Mouse (Mus musculus) heart, postnatal 14 days (tissue): ENCODE results near the gene Elf2. TPM values are rescaled to one million over a fixed set of nuclear protein-coding genes. Genes with fewer than 3 reads are reported as not detected.
"Not testable (repeated sequence)": the region's sequence is repeated elsewhere in the genome, so short reads cannot be mapped to it uniquely, and the experiment has no call there.

Source experiments
- DNase-seq, 2 experiments: peaks; one replicate each; pipeline ENCODE4 v3.0.0; 2021 to 2022
- intact Hi-C: fragments of 180-260 bp; cut with DNase I; formaldehyde crosslinking; loops from one replicate; pipeline ENCODE4 v1.15.1; 2025
- total RNA-seq, 2 experiments: library from RNA; stranded (reverse); gene quantifications; 2 replicates each; pipeline ENCODE4 v1.2.3; 2021

Gene Elf2
- total RNA-seq, 2 experiments from 2014 or later: 72.0 to 72.9 TPM

DNA sequence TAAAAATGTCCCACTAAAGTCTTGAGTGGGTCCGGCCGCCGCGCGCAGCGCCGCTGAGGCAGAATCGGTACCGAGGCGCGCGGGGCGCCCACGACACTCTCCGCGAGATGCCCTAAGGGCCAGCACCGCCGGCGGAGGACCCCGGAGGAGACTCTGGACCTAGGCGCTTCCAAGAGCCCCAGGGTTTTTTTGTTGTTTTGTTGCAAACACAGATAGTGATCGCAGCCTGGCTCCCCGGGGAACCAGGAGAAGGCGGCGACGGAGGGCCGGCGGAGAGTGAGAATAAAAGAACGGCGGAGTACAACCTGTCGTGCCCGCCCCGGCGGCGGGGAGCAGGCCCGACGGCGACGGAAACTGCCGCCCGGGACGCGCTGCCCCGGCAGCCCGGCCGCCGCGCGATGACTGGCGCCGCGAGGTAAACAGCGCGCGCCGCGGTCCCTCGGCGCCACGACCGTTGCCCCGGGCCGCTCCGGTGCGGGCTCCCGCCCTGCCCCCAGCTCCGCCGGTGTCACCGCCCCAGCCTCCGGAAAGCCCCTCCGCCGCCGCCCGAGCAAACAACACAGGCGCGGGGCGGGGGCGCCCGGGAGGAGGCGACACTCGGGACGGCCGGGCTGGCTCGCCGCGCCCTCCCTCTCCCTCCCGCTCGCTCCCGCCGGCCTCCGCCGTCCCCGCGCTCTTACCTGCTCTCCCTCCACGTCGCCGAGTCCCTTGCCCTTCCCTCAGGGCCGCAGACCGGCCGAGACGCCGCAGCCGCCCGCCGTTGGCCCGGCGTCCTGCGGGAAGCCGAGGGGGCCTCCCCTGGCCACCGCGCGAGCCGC, 520 bp downstream of the Elf2 start:
- intact Hi-C loops: no loop called here
- peak; percentile 62 to 71 for DNase-seq

DNA sequence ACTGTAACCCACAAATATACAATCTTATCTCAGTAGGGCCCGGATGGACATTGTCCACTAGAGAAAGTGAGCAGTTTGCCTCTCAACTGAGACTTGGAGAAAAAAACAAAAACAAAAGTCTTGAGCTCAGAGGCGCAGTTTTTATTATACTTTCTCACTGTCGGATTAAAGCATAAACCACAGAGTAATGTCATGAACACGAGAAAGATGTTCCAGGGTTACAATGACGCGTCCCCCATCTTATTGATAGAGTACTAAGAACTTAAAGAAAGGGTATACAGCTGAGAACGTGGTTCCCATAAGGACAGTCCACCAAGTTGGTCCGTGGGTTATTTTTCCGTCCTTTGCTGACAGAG, 1.1 kb downstream of the Elf2 start:
- no peak for DNase-seq
- intact Hi-C loops: no loop called here

- intact Hi-C loops: no loop called here
- DNase-seq: no peak
Measured at GRCm38 (mm10) chr3:51335378-51335777, 5.1 kb downstream of the Elf2 start.

- DNase-seq: no peak
- intact Hi-C loops: no loop called here
Measured at GRCm38 (mm10) chr3:51333950-51334349, 6.5 kb downstream of the Elf2 start.

DNA sequence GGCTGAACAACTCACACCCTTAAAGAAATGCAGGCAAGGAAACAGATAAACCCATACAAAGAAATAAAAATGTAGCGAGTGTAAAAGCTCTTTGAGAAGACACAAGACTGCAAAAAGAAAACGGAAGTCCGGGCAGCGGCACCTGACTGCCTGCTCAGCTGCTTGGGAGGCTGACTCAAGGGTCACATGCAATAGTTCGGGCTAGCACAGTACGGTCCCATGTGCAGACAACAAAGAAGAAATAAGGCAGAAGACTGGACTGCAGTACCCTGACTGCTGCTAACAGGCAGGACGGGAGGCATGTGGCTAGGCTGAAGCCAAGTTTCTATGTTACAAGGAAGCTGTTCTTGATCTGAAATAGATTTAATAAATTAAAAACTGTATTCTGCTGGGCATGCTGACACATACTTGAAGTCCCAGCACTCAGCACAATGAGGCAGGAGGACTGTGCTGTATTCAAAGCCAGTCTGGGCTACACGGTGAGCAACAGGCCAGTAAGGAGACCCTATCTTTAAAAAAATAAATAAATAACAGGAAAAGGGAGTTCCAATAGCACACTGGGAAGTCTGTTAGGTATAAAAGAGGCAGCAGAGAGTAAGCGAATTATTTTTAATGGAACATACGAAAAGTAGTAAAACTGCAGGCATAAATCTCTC, 7.1 kb downstream of the Elf2 start:
- intact Hi-C loops: no loop called here
- DNase-seq: peak; percentile 36 to 37

- no peak for DNase-seq
- intact Hi-C loops: no loop called here
Measured at GRCm38 (mm10) chr3:51330086-51330485, 10.4 kb downstream of the Elf2 start.

GRCm38 (mm10) chr3:51328546-51328945, 11.9 kb downstream of the Elf2 start:
- no peak for DNase-seq

DNA sequence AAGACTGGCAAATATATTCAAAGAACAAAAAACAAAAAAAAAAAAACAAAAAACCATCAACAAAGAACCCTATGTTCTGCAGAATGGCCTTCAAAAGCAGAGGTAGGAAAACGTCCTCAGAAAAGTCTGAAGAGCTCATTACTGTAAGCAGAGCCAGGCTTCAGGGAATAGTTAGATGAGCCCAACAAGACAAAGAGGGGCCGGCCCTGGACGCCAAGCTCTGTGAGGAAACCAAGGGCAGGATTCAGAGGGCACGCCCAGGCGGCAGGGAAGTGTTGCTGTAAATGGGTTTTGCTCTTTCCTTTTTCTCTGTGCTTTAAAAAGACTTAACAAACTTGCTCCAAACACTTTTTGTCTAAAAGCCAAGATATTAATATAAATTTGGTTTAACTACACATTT, 12.6 kb downstream of the Elf2 start:
- DNase-seq: peak in 1 of 2 experiments; percentile 28
- intact Hi-C loops: no loop called here

More at GRCm38 (mm10) chr3:51328546-51328945, 11.9 kb downstream of the Elf2 start:
- intact Hi-C loops: no loop called here

DNA sequence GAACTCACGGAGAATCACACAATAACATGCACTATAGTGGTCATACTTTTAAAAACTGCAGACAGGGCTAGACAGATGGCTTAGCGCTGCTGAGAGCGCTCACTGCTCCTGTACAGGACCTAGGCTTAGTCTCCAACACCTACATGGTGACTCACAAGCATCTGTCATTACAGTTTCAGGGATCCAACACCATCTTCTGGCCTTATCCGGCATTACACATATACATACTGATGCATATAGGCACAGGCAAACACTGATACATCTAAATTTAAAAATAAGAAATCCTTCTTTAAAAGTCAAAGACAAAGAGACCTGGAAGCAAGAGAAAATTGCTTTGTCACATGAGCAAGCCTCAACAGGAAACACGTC, 13.1 kb downstream of the Elf2 start:
- intact Hi-C loops: no loop called here

DNA sequence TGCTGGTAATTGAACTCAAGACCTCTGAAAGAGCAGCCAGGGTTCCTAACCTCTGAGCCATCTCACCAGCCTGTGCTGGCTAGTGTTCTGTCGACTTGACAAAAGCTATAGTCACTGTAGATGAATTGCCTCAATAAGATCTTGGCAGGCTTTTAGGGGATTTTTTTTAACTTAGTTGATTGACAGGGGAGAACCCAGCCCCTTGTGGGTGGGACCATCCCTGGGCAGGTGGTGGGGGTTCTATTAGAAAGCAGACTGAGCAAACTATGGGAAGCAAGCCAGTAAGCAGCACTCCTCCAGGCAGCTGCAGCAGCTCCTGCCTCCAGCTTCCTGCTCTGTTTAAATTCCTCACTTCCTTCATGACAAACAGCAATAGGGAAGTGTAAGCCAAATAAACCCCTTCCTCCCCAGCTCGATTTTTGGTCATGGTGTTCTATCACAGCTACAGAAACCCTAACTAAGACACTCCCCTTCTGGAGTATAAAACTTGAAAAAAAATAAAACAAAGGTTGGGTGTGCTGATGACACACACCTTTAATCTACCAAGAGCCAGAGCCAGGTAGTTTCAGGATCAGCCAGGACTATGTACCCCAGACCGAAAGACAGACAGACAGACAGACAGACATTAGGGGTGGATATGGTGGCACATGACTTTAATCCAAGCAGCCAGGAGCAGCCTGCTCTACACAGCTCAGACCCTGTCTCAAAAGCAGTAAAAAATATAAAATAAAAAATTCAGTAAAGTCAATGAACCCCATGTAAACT, 13.6 kb downstream of the Elf2 start:
- peak; percentile 43 to 47 for DNase-seq
- intact Hi-C loops: no loop called here

More for the DNA sequence above, 13.1 kb downstream of the Elf2 start:
- DNase-seq: no peak

DNA sequence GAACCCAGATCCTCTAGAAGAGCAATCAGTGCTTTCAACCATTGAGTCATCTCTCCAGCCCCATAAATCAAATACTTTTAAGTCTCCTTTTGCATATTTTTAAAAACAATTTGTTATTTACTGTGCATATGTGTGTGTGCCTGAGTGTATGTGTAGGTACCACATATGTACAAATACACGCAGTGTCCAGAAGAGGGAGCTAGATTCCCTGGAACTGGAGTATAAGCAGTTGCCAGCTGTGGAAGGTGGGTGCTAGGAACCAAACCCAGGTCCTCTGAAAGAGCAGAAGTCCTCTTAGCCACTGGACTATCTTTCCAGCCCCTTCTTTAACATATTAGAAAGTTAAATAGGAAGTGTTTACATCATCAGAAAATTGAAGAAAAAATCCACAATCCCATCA, 15.0 kb downstream of the Elf2 start:
- DNase-seq: no peak
- intact Hi-C loops: no loop called here

- intact Hi-C loops: no loop called here
- no peak for DNase-seq
Measured at GRCm38 (mm10) chr3:51323006-51323405, 17.5 kb downstream of the Elf2 start.

- DNase-seq: no peak
- intact Hi-C loops: no loop called here
Measured at GRCm38 (mm10) chr3:51322326-51322725, 18.1 kb downstream of the Elf2 start.

DNA sequence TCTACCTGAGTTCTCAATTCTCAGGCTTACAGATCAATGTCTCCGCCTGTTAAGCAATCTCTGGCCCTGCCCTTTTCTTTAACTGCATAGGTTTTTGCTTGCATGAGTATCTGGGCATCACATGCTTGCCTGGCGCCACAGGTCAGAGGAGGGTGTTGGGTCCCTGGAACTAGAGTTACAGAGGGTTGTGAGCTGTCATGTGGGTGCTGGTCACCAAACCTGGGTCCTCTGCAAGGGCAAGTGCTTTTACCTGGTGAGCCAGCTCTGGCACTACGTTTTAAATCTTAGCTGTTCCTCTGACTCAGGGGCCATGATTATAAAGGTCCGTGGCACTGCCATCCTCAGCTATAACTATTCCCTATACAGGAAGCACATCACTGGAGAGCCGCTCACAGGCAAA, 19.3 kb downstream of the Elf2 start:
- intact Hi-C loops: no loop called here
- DNase-seq: no peak

GRCm38 (mm10) chr3:51318053-51318452, 22.4 kb downstream of the Elf2 start:
- DNase-seq, intact Hi-C loops: not testable (repeated sequence)

DNA sequence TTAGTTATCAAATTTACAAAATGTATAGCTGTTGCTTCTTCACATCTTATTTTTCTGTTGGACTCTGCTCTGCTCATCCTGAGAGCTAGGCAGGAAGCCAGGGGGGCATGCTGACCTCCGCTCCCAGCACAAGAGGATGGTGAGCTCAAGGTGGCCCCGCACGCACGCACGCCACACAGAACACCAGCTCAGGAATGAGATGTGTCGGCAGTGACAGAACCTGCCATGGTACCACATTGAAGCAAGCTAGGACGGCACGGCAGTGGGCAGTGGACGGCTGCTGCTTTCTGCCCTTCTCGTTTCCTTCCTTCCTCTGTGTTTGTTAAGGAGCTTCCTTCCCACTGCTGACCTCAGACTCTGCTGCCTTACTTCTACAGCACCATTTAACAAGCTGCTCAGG, 23.6 kb downstream of the Elf2 start:
- no peak for DNase-seq

GRCm38 (mm10) chr3:51311638-51312037, 28.8 kb downstream of the Elf2 start:
- no peak for DNase-seq
- intact Hi-C loops: no loop called here

More for the DNA sequence above, 23.6 kb downstream of the Elf2 start:
- intact Hi-C loops: no loop called here

DNA sequence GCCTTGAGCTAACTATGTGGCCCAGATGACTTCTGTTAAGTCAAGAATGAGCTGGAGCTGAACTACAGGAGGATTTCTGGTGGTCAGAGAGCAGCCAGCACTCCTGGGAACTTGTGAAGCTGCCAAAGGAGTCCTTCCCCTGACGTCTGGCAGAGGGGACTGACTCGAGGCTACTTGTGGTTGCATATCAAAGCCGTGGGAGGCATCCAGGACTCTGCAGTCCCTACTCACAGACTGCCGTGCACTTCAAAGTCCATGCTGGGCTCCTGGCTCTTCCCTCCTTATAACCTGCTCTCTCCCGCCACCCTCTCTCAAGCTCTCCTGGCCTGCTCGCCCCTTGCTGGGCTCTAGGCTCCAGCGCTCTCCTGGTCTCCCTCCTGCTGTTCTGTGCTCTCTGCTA, 30.4 kb downstream of the Elf2 start:
- DNase-seq: peak; percentile 21 to 41
- intact Hi-C loops: no loop called here

- no peak for DNase-seq
- intact Hi-C loops: no loop called here
Measured at GRCm38 (mm10) chr3:51306621-51307020, 33.8 kb downstream of the Elf2 start.

GRCm38 (mm10) chr3:51305961-51306360, 34.5 kb downstream of the Elf2 start:
- intact Hi-C loops: no loop called here

DNA sequence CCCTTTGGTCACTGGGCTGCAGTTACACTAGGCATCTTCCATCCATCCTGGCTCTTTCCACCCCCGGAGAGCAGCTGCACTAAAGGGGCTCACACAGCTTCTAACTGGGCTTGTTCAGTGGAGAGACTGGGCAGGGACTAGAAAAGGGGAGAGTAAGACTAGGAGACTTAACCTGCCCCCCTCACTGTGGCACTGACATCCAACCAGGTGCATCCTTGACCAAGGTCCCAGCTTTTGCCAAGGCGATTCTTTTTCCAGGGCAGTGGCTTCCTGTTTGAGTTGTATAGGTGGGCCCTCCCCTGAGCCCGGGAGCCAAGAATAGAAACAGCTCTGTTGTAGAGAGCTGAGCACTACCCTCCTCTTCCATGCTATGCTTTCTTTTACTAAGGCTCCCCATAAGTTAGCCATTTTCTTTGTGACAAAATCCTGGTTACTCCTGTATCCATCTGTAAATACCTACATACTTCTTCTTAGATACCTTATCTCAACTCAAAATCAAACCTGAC, 37.4 kb downstream of the Elf2 start:
- intact Hi-C loops: no loop called here
- no peak for DNase-seq

More at GRCm38 (mm10) chr3:51305961-51306360, 34.5 kb downstream of the Elf2 start:
- DNase-seq: no peak
